10 mouse cellular contexts compared by ENCODE assay signal in genomic region chr14:120803739-120804138, GRCm38 (mm10).
DNase-seq lines count a peak whose midpoint lies in the region; ATAC-seq and TF ChIP-seq lines count a peak whose summit lies in the region.
"Had no signal": no experiment of that assay in that cellular context is flagged by ENCODE, and none has a peak within 500 bp of the region (broad histone marks: within the 10 kb centered on the region; RNA-seq: fewer than 3 reads in every experiment).

No protein-coding gene starts in this region.

- no peak for TF ChIP-seq EP300 in liver, postnatal 0 days (IDR thresholded peaks at IDR 0.05; ENCODE audit: low read depth)

- H3K36me3 ChIP-seq in liver, postnatal 0 days (replicated peaks; ENCODE audit: insufficient read depth, low read length): no peaks in the 10 kb centered on the region

- no peak overlapping the region for H3K9ac ChIP-seq in liver, postnatal 0 days (replicated peaks)

- H3K27ac ChIP-seq in liver, postnatal 0 days (ENCODE audit: low read depth): no peak overlapping the region
- H3K27ac ChIP-seq: macrophage had no signal

- WGBS in liver, postnatal 0 days (ENCODE audit: insufficient replicate concordance): 21% methylated on average over 12 of the region's 12 CpGs

- H3K4me2 ChIP-seq in liver, postnatal 0 days (ENCODE audit: low read depth, low read length): 0 out of 2 replicates have a peak overlapping the region, but pooled peaks have one; percentile 11

- H3K4me3 ChIP-seq in liver, postnatal 0 days (ENCODE audit: low read depth, low read length): no peak overlapping the region

- no peaks in the 10 kb centered on the region for H3K27me3 ChIP-seq in liver, postnatal 0 days (ENCODE audit: insufficient read depth, low read length)

- H3K4me1 ChIP-seq in liver, postnatal 0 days (ENCODE audit: insufficient read depth): no peaks in the 10 kb centered on the region

- TF ChIP-seq CTCF in liver, postnatal 0 days (IDR thresholded peaks at IDR 0.05; ENCODE audit: low read depth): no peak

- no peaks in the 10 kb centered on the region for H3K9me3 ChIP-seq in liver, postnatal 0 days (ENCODE audit: low read length)

- peak; percentile 5 for DNase-seq in cerebellum, adult 11 months
- no peak for DNase-seq in cerebellum, adult 11-12 months
- peak; percentile 33 for DNase-seq in testis, postnatal 10 days (ENCODE audit: low spot score)
- DNase-seq in testis, postnatal 14 days (ENCODE audit: low spot score): no peak
- no peak for DNase-seq in liver, postnatal 0 days
- DNase-seq in adrenal gland, adult 8-10 months: no peak
- no peak for DNase-seq in urinary bladder, postnatal 25 days (ENCODE audit: low spot score)
- no peak for DNase-seq in urinary bladder, postnatal 14 days (ENCODE audit: low spot score)
- DNase-seq: adrenal gland, postnatal 25 days had no signal

- ATAC-seq in liver, postnatal 0 days: no peak

Comparison
In these comparisons a context has a peak if more than half of its experiments do, and no peak if none do; other contexts are left out.
1. DNase-seq: peak in cerebellum, adult 11 months (single experiment) and testis, postnatal 10 days (single experiment); none in cerebellum, adult 11-12 months (single experiment), testis, postnatal 14 days (single experiment), liver, postnatal 0 days (single experiment), adrenal gland, adult 8-10 months (single experiment), urinary bladder, postnatal 25 days (single experiment) and urinary bladder, postnatal 14 days (single experiment).